Mouse (Mus musculus) lung, adult 2 months (tissue): ENCODE results near the gene Jazf1.

ENCODE experiments used
- CTCF ChIP-seq: fragments of 200-500 bp; IDR thresholded peaks from 2 replicates; pipeline ENCODE4 v1.5.1; 2011; ENCODE audit warnings: mild to moderate bottlenecking, low read length, control low read depth; ENCODE audit not compliant: insufficient read depth
- POLR2A ChIP-seq: fragments of 200-500 bp; IDR thresholded peaks from 2 replicates; pipeline ENCODE4 v1.6.1; 2011; ENCODE audit warnings: low read depth, mild to moderate bottlenecking, control low read depth, low read length, borderline replicate concordance; ENCODE audit errors: extremely low read depth

- TF ChIP-seq CTCF (no peak), POLR2A (no peak)
These were observed 105.6 kb downstream of the Jazf1 start for GRCm38 (mm10) chr6:52962600-52963429.
